Mouse (Mus musculus) hindbrain, embryonic 12.5 days (tissue): ENCODE measurements around the gene Lrrk2. TPM values are rescaled to one million over a fixed set of nuclear protein-coding genes. Genes with fewer than 3 reads are reported as not detected.
"Not testable (repeated sequence)": the region's sequence is repeated elsewhere in the genome, so short reads cannot be mapped to it uniquely, and the experiment has no call there.

Source experiments
- ATAC-seq: fragments of 200-750 bp; cut with Nextera tagmentation; 2 replicates; pipeline ENCODE4 v1.8.0; 2017; ENCODE audit warnings: moderate TSS enrichment; ENCODE audit not compliant: low FRiP score
- H3K27ac ChIP-seq: fragments of 300-500 bp; sonication (generic); 2 replicates; pipeline ENCODE4 v1.5.1; 2016; ENCODE audit warnings: mild to moderate bottlenecking
- H3K27me3 ChIP-seq: fragments of 300-500 bp; sonication (generic); 2 replicates; pipeline ENCODE4 v1.6.1; 2016; ENCODE audit warnings: mild to moderate bottlenecking
- H3K36me3 ChIP-seq: fragments of 300-500 bp; sonication (generic); 2 replicates; pipeline ENCODE4 v1.6.1; 2016; ENCODE audit warnings: mild to moderate bottlenecking
- H3K4me1 ChIP-seq: fragments of 300-500 bp; sonication (generic); 2 replicates; pipeline ENCODE4 v1.6.1; 2016
- H3K4me2 ChIP-seq: fragments of 300-500 bp; sonication (generic); replicated peaks from 2 replicates; pipeline ENCODE4 v1.6.1; 2016; ENCODE audit warnings: mild to moderate bottlenecking
- H3K4me3 ChIP-seq: fragments of 300-500 bp; sonication (generic); 2 replicates; pipeline ENCODE4 v1.5.1; 2016; ENCODE audit warnings: mild to moderate bottlenecking
- H3K9ac ChIP-seq: fragments of 300-500 bp; sonication (generic); 2 replicates; pipeline ENCODE4 v1.6.1; 2016; ENCODE audit warnings: mild to moderate bottlenecking, moderate library complexity
- H3K9me3 ChIP-seq: fragments of 300-500 bp; sonication (generic); replicated peaks from 2 replicates; pipeline ENCODE4 v1.6.1; 2016; ENCODE audit warnings: mild to moderate bottlenecking
- WGBS: fragments of 180-500 bp; shearing (Covaris S2); methylation state at CpG from one replicate; pipeline ENCODE4 v1.1.7; 2016; 5-methylcytosine and 5-hydroxymethylcytosine counted together
- polyA plus RNA-seq: library from polyadenylated mRNA; unstranded; fragments of >200 nt; fragmentation: Nextera tagmentation; extraction: Ambion mirVana; gene quantifications from 2 replicates; pipeline ENCODE4 v1.2.1, GENCODE M21; 2016

Lrrk2 gene
- polyA plus RNA-seq, 1 experiment from 2014 or later = 3.8 TPM

DNA sequence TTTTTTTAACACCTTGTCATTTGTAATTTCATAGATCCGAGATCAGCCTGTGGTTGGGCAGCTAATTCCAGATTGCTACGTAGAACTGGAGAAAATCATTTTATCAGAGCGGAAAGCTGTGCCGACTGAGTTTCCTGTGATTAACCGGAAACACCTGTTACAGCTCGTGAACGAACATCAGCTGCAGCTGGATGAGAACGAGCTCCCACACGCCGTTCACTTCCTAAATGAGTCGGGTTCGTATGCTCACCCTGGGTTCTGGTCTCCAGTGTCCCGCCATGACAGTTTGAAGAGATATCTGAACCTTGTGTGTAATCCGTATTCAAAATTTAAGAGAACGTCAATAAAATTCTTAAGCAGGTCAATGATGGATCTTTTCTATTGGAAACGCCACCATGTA, 82.8 kb downstream of the Lrrk2 start:
- WGBS = 76% methylated on average over 16 of the region's 16 CpGs
- no peak overlapping the region for H3K4me2 ChIP-seq

DNA sequence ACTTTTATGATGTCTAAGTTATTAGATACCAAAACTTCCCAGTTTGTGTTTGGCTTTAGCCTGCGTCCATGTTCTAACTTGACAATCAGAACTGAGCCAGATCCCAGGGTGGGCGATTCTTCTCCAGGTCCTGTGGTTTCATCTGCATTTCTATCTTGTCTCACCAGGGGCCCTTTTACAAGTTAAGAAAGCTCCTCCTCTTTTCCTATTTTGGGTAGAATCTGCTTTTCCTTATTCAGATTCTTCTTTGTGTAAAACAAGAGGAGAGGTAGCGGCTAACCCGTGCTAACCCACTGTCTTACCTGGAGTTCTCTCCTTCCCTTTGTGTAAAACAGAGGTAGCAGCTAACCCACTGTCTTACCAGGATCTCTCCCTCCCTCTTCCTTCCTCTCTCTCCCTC, 99.1 kb downstream of the Lrrk2 start:
- Histone ChIP-seq H3K4me1 (no peaks in the 10 kb centered on the region), H3K9ac (no peak overlapping the region), H3K4me3 (no peak overlapping the region), H3K9me3 (no peaks in the 10 kb centered on the region), H3K27me3 (no peaks in the 10 kb centered on the region), H3K27ac (no peak overlapping the region), H3K4me2 (no peak overlapping the region), H3K36me3 (no peaks in the 10 kb centered on the region)
- ATAC-seq = no peak
- 30% methylated on average over 4 of the region's 4 CpGs for WGBS

More for the DNA sequence above, 82.8 kb downstream of the Lrrk2 start:
- Histone ChIP-seq H3K27me3 (no peaks in the 10 kb centered on the region), H3K27ac (no peak overlapping the region), H3K36me3 (no peaks in the 10 kb centered on the region), H3K4me1 (0 out of 2 replicates have a peak, but pooled peaks cover 4% of the 10 kb centered on the region), H3K4me3 (no peak overlapping the region), H3K9ac (no peak overlapping the region), H3K9me3 (no peaks in the 10 kb centered on the region)
- ATAC-seq = no peak

DNA sequence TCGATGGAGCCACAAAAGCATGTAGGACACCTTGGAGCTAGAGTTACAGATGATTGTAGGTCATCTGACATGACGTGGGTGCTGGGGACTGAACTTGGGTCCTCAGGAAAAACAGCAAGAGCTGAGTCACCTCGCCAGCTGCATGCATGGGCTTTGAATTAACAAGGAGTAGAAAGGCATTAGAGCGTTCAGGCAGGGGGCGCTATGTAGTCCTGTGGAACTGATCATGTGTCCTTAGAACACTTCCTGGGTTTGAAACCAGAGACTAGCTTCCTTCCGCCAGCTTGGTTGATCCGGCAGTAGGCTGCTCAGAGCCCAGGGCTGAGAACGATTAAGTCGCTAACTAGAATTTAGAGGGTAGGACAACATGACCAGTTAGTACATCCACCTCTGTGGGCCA, 106.2 kb downstream of the Lrrk2 start:
- WGBS = 94% methylated on average over 9 of the region's 9 CpGs
- no peak overlapping the region for H3K4me2 ChIP-seq
- no peaks in the 10 kb centered on the region for H3K36me3 ChIP-seq
- no peaks in the 10 kb centered on the region for H3K27me3 ChIP-seq
- no peak for ATAC-seq
- H3K9ac ChIP-seq = no peak overlapping the region
- no peak overlapping the region for H3K27ac ChIP-seq
- no peaks in the 10 kb centered on the region for H3K9me3 ChIP-seq
- no peaks in the 10 kb centered on the region for H3K4me1 ChIP-seq
- no peak overlapping the region for H3K4me3 ChIP-seq

DNA sequence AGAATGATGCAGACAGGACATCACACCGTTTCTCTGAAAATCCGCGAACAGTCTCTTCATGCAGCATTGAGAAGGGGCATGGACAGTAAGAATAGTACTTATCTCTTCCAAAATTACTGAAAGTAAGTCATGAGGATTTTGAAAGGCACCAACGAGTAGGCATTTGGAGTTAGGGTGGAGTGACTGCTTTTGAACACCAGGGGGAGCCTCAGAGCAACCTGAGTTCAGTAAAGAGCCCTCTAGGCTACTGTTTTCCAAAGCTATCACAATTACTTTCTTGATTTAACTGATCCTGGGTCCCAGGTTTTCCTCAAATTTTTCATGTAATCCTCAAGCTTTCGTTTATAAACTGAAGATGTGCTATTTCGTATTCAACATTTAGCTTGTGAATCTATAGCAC, 108.2 kb downstream of the Lrrk2 start:
- Histone ChIP-seq H3K27ac (no peak overlapping the region), H3K27me3 (no peaks in the 10 kb centered on the region), H3K4me1 (no peaks in the 10 kb centered on the region), H3K4me2 (no peak overlapping the region), H3K4me3 (no peak overlapping the region), H3K36me3 (no peaks in the 10 kb centered on the region), H3K9ac (no peak overlapping the region), H3K9me3 (no peaks in the 10 kb centered on the region)
- ATAC-seq = no peak
- 20% methylated on average over 6 of the region's 6 CpGs for WGBS

DNA sequence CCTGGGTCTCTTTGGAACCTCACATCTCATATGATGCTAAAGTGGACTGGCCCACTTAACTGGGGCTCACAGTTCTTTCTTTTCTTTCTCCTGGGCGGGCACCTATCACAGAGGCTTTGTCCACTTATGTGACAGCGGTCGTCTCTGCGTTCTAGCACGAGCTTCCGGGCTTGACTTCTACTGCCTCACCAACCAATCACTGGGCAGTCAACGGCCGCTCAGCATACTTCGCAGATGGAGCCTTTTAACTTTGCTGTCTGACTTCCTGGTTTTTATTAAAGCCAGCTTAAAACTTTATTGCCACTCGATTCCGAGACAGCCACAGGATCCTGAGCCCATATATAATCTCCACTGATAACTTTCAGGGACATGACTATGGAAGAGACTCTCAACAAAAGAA, 115.4 kb downstream of the Lrrk2 start:
- Histone ChIP-seq H3K27me3 (no peaks in the 10 kb centered on the region), H3K4me2 (no peak overlapping the region), H3K4me3 (no peak overlapping the region), H3K4me1 (no peaks in the 10 kb centered on the region), H3K27ac (no peak overlapping the region), H3K9me3 (no peaks in the 10 kb centered on the region), H3K9ac (no peak overlapping the region), H3K36me3 (no peaks in the 10 kb centered on the region)
- ATAC-seq = no peak
- 86% methylated on average over 11 of the region's 11 CpGs for whole genome bisulfite sequencing

DNA sequence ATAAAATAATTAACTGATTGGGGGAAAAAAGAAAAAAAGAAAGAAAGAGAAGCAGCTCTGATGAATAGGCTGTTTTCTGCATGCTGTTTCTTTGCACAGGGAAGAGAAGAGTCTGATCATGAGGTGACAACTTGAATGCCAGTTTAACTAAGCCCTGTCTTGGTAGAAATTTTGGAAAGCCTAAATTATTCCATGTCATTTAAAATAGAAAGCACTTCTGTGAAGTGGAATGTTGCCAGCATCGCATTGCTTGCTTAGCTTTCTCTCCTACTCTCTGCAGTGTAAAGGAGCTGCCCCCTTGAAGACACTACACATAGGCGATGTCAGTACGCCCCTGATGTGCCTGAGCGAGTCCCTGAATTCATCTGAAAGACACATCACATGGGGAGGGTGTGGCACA, 133.5 kb downstream of the Lrrk2 start:
- no peaks in the 10 kb centered on the region for H3K9me3 ChIP-seq
- no peaks in the 10 kb centered on the region for H3K27me3 ChIP-seq
- no peaks in the 10 kb centered on the region for H3K4me1 ChIP-seq
- H3K4me3 ChIP-seq = no peak overlapping the region
- H3K4me2 ChIP-seq = no peak overlapping the region
- no peaks in the 10 kb centered on the region for H3K36me3 ChIP-seq
- no peak for ATAC-seq
- H3K9ac ChIP-seq = no peak overlapping the region
- H3K27ac ChIP-seq = no peak overlapping the region
- WGBS = 82% methylated on average over 4 of the region's 4 CpGs

DNA sequence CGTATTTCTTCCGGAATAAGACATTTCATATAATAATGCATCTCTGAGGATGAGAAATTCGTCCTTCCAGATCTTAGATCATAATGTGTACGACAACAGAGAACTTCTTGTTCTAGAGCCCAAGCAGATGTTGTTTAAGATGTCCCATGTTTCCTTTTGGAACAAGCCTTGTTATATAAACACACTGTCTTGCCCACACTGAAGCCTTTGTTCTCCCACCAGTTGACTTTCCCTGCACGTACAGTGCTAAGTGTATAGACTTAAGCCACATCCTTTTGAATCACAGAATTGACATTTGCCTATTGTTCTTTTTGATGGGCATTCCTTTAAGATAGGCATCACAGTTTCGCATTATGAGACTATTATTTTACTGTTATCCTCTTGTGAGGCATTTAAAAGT, 162.3 kb downstream of the Lrrk2 start:
- no peak for ATAC-seq
- Histone ChIP-seq H3K4me3 (no peak overlapping the region), H3K27ac (no peak overlapping the region), H3K4me2 (no peak overlapping the region), H3K27me3 (no peaks in the 10 kb centered on the region), H3K4me1 (no peaks in the 10 kb centered on the region), H3K36me3 (no peaks in the 10 kb centered on the region), H3K9ac (no peak overlapping the region), H3K9me3 (no peaks in the 10 kb centered on the region)
- 76% methylated on average over 6 of the region's 6 CpGs for whole genome bisulfite sequencing

DNA sequence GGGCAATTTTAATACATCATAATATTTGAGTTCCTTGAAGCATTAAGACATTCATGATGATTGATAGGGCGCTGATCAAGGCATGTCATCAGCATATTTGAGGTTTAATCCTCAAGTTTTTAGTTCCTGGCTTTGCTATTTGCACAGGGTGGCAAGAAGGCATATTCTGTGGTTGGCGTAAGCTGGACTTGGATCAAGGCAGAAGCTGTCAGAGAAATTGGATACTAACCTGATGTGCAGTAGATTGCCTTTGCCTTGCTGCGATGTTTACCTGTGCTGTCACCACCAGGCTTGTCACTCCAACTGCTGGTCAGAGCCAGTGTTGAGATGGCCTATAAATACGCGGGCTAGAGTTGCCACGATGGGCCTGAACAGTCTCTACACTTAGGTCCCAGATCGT, 165.0 kb downstream of the Lrrk2 start, which contains the start of gene Smgc:
Gene Smgc (plus strand): TSS at position 301 of the 400 bp plus-strand sequence.
- Histone ChIP-seq H3K36me3 (no peaks in the 10 kb centered on the region), H3K27ac (no peak within 1 kb of the TSS), H3K9ac (no peak within 1 kb of the TSS), H3K9me3 (no peaks in the 10 kb centered on the region), H3K4me1 (no peaks in the 10 kb centered on the region), H3K4me2 (no peak within 1 kb of the TSS), H3K4me3 (no peak within 1 kb of the TSS), H3K27me3 (no peaks in the 10 kb centered on the region)
- no peak for ATAC-seq
- 89% methylated on average over 7 of the region's 7 CpGs for WGBS

DNA sequence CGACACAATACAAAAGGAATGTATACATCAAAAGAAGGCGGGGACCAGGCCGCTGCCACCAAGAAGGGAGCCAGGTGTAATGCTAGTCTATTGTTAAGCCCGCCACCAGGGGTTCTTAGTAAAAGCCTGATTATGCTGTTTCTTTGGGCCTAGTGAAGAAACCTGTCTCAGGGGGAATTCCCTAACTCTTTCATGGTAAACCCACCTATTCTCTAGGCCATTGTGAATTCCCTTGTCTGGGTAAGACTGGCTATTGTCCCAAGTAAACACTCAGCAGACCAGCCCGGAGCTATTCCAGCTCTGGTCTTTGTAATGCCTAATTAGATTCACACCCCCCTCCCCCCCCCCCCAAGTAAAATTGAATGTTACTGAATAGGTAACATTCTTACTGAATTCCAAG, 191.2 kb downstream of the Lrrk2 start:
- 17% methylated on average over 5 of the region's 5 CpGs for WGBS

More for the DNA sequence above, 191.2 kb downstream of the Lrrk2 start:
- not testable (repeated sequence) for H3K9ac ChIP-seq, H3K4me2 ChIP-seq, H3K36me3 ChIP-seq, H3K4me1 ChIP-seq, ATAC-seq, H3K27me3 ChIP-seq, H3K27ac ChIP-seq, H3K4me3 ChIP-seq, H3K9me3 ChIP-seq

Other genes starting within 250 kb of the Lrrk2 start
- 3.0 and 3.3 TPM in 2 replicates for gene Slc2a13, start 99.9 kb upstream of the Lrrk2 start, polyA plus RNA-seq
- gene Smgc, start 165.1 kb downstream of the Lrrk2 start, polyA plus RNA-seq = 0.12 and 0.25 TPM in 2 replicates